Mouse (Mus musculus) left cerebral cortex, postnatal 25 days (tissue): ENCODE results near the gene Itga8. TPM values are rescaled to one million over a fixed set of nuclear protein-coding genes. Genes with fewer than 3 reads are reported as not detected.
A peak's percentile ranks its signal among the peaks of the same experiment; 100 is the strongest.

Experiments used
- DNase-seq, 2 experiments: peaks; one replicate each; pipeline ENCODE4 v3.0.0; 2022; ENCODE audit warnings: low spot score in 2 of 2, mixed read lengths in 1 of 2
- intact Hi-C: fragments of 180-260 bp; cut with DNase I; formaldehyde crosslinking; loops from one replicate; pipeline ENCODE4 v1.15.1; 2025
- total RNA-seq, 2 experiments: library from RNA; stranded (reverse); gene quantifications; 2 replicates each; pipeline ENCODE4 v1.2.3; 2021

The Itga8 gene
- total RNA-seq: 1 to 10 TPM; 9.3 to 9.8 TPM

DNA sequence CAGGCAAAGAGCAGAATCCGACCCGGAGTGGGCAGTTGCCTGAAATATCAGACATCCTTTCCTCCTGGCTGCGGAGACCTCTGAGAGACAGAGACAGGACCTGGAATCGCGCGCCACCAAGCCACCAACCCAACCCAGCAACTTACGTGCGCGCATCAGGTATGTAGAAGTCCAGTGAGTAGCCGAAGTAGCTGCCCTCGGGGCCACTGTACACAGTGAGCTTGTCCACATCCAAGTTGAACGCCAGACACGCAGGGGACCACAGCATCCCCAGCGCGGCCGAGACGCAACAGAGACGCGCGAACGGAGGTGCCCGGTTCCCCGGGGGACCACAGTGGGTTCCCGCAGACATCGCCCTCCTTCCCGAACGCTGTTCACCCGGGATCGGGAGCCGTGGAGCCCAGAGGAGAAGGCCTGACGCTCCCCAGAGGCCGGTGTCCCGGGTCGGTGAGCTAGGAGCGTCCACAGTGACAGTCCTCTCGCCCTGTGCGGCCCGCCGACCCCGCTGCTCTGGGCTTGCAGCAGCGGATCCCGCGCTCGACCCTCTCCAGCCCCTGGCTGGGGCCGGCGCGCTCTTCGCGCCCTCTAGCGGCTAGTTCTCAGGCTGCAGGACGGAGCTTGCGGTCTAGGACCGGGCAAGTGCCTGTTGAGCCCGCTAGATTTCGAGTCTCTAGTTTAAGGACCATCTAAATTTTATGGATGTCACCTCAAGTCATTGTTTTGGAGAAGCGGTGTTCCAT lies at the start of gene Itga8:
Itga8 (minus strand) TSS at position 492 of the 740 bp plus-strand sequence.
- peak; percentile 80 to 83 for DNase-seq
- intact Hi-C loops: loop anchor here (1.0 to 10.0 kb wide), 5 partner anchors 86 to 507 kb away; no protein-coding TSS in a partner anchor

- no peak for DNase-seq
- intact Hi-C loops: no loop called here
Measured at GRCm38 (mm10) chr2:12348914-12349313, 47.2 kb upstream of the Itga8 start.

- intact Hi-C loops: no loop called here
- DNase-seq: no peak
Measured at GRCm38 (mm10) chr2:12331962-12332361, 30.2 kb upstream of the Itga8 start.

GRCm38 (mm10) chr2:12329620-12330019 lies 27.9 kb upstream of the Itga8 start:
- no peak for DNase-seq
- intact Hi-C loops: no loop called here

- DNase-seq: no peak
- intact Hi-C loops: no loop called here
Measured at GRCm38 (mm10) chr2:12329068-12329407, 27.3 kb upstream of the Itga8 start.

DNA sequence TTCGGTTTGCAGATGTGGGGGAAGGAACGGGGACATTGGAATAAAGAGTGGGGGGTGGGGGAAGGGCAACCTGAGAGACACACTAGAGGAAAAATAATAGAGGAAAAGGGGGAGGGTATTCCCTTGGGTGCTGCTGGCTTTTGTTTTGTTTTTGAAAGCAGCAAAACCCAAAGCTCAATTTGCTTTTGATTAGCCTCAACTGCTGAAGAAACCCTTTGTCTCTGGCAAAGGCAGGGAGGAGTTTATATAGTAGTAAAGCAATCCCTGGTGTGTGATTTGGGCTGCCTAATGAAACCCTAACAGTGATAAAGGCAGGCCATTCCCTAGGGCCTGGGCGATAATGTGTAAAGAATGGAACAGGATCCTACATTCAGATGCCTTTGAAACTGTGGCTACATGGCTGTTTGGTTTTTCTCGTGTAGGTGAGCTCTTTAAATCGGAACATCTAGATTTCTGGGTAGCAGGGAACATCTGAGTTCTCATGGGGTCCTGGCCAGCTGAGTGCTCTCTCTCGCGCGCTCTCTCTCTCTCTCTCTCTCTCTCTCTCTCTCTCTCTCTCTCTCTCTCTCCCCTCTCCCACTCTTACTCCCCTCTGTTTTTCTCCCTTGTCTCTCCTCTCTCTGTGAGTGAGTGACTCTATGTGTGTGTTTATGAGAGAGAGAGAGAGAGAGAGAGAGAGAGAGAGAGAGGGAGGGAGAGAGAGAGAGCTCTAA lies 26.8 kb upstream of the Itga8 start:
- DNase-seq: no peak
- intact Hi-C loops: no loop called here

DNA sequence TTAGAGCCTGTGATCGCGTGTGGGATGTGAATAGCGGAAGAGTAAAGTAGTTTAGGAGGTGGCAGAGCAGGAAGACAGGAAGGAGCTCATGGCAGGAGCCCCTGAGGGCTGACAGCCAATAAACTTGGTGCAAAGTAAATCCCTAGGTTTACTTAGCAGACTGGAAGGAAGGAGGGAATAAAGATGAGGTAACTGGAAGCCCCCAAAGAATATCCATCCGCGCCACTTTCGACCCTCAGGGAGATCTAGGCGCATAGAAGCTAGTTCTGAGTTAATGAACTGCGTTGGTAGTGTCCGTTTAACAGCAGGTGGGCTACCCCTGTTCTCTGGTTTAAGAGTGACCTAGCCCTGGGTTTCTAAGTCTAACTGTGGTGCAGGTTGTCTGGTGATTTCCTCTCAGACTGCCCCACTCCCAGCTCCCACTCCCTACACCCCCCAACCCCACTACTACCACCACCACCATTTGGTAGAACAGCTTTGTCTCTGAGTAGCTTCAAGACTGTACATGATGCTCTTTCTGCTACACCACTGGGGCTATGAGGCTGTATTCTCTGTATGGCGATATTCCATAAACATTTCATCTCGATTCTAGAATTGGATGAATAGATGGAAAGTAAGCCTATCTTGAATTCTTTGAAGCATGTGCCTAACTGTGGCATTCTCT lies 26.1 kb upstream of the Itga8 start:
- DNase-seq: no peak

DNA sequence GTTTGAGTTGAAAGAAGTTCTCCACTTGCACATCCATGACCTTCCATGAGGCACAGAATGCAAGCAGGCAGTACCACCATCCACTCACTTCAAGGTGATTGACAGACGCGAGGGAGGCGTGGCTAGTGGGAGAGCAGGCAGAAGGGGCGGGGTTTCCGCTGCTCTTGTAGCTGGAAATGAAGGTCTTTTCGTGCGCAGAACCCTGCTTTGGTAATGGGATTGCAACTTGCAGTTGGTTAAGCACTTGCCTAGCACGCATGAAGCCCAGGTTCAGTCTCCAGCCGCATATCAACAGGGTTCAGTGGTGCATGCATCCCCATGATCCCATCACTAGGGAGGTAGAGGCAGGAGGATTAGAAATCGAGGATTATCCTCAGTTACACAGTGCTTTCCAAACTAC lies 25.5 kb upstream of the Itga8 start:
- intact Hi-C loops: no loop called here
- DNase-seq: peak in 1 of 2 experiments; percentile 26

More for the DNA sequence above, 26.1 kb upstream of the Itga8 start:
- intact Hi-C loops: no loop called here

DNA sequence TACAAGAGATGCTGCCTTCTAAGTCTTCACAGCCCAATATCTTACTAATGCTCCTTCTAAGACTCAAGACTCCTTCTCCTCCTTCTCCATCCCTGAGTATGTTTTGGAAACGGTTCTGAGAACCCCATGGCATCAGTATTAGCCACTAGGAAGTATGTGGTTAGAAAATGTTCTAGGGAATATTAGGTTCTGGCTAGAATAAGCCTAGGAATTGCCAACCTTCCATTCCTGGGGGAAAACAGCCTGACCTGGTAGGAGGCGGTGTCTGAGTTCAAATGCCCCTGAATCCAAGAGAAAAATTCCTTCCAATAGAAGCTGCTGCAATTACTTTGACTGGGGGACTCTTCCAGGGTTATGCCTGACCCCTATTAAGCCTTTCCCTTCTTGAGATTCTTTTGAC lies 24.1 kb upstream of the Itga8 start:
- intact Hi-C loops: no loop called here
- DNase-seq: no peak

GRCm38 (mm10) chr2:12325417-12325816 lies 23.7 kb upstream of the Itga8 start:
- intact Hi-C loops: no loop called here
- DNase-seq: peak in 1 of 2 experiments; percentile 7

DNA sequence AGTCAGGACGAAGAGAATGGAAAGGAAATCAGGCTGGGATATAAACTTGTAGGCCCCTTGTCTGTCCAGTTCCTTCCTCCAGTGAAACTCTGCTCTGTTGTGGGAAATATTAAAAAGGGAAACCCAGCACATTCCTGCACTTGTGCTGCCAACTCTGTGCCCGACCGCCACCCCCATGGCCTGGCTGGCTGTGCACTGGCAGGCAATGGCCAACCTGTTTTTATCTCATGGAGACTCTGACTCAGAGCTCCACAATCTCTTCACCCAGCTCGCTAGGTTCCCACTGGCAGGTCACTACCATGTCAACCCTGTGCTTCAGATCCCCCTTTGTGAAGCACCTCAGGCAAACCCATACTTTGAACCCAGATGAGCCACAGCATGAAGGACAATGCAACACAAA lies 19.2 kb upstream of the Itga8 start:
- intact Hi-C loops: no loop called here
- no peak for DNase-seq

DNA sequence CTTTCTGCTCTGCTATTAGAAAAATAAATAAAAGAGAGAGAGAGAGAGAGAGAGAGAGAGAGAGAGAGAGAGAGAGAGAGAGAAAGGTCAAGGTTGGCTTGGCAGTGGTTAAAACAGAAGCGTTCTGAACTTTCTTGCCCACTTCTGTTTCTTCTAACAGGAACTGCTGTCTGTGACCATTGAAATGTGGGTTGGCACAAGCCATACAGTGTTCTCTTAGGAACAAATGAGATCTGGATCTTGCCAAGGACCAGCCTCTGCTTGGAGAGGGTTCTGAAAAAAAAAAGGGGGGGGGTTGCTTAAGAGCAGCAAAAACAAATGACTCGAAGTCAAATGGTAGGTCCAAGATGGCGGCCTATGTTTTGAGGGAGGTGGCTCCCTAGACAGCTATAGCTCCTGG lies 17.0 kb upstream of the Itga8 start:
- DNase-seq: no peak
- intact Hi-C loops: no loop called here

- intact Hi-C loops: no loop called here
- DNase-seq: no peak
Measured at GRCm38 (mm10) chr2:12318036-12318435, 16.3 kb upstream of the Itga8 start.

DNA sequence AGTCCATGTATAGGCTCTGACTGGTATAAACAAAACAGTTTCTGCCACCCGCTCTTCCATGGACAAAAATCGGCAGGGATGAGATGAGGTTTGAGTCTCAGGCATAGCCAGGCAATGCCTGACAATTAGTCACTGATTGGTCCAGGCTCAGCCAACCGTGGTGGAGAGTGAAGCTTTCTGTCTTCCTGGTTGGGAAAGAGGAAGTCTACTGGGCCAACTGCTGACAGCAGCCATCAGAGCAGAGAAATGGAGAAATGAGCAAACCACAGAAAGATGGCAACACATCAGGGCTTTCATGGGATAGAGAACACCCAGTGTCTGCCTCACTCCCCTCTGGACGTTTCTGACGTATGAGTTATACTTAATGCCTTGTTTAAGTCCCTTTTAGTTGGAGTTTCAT lies 15.6 kb upstream of the Itga8 start:
- intact Hi-C loops: no loop called here
- no peak for DNase-seq

DNA sequence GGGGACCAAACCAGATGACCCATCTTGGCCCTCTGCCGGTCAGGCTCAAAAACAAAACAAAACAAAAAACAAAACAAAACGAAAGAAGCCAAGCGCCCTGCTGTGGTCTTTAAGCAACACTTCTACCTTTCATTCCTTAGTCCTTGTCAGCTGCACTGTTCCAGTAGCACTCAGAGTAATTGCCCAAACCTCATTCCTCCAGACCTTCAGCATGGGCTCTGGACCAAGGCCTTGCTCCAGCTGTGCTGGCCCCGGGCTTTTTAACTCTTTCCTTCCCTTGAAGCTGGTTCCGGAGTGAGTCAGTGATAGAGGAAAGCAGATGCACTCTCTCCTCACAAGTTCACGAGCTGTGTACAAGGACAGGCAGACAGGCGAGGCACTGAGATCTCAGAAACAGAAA lies 14.6 kb upstream of the Itga8 start:
- intact Hi-C loops: no loop called here
- DNase-seq: no peak

- no peak for DNase-seq
- intact Hi-C loops: no loop called here
Measured at GRCm38 (mm10) chr2:12314028-12314427, 12.3 kb upstream of the Itga8 start.

DNA sequence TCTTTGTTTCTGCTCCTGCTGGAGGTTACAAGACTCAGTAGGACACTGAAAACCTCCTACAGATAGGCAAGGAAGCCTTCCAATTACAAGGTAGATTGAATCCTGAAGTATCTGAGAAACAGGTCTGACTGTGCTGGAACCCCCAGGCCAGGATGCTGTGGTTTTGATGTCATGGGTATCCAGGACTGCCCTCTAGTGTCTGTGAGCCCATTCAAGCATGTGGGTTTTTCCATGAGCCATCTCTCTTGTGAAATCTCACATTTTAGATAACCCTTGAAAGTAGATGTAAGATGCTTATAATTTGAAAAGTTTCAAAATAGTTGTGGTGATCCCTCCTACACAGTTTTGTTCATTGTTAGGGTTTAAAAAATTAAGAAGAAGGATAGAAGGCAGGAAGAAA lies 6.7 kb upstream of the Itga8 start:
- intact Hi-C loops: loop anchor here (10.0 kb wide), 1 partner anchor 514 kb away; no protein-coding TSS in a partner anchor
- no peak for DNase-seq

GRCm38 (mm10) chr2:12307311-12307710 lies 5.6 kb upstream of the Itga8 start:
- DNase-seq: no peak
- intact Hi-C loops: loop anchor here (10.0 kb wide), 1 partner anchor 513 kb away; no protein-coding TSS in a partner anchor

DNA sequence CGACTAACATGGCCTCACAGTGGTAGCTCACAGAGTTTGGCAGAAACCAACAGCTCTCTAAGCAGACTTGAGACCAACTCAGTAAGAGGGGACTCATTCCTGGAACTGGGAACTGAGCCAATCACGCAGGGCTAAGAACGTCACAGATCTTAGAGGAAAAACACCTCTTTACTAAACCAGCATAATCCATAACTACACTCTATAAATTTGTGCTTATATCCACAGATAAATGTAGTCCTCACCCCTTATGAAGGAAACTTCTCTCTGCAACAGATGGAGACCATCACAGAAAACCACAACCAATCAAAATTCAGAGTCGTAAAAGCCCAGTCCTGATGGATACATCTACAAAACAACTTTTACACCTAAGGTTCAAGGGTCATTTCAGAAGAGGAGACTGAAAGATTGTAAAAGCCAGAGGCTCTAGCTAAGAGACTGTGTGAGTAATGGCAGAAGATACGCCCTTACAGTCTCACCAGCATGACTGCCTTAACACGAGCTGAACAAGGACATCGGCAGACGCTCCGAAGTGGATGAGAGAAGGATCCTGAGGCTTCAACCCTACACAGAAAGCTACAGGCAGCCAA lies 3.4 kb upstream of the Itga8 start:
- no peak for DNase-seq
- intact Hi-C loops: loop anchor here (10.0 kb wide), 1 partner anchor 510 kb away; no protein-coding TSS in a partner anchor
